Mouse (Mus musculus) liver (tissue): ENCODE data around the gene Zar1l.
"Not testable (repeated sequence)": the region's sequence is repeated elsewhere in the genome, so short reads cannot be mapped to it uniquely, and the experiment has no call there.

Experiments used
- DNase-seq: peaks from one replicate; pipeline ENCODE4 v3.0.0-alpha.2; 2020; ENCODE audit warnings: mixed read lengths

The Zar1l gene

GRCm38 (mm10) chr5:150518064-150518463 is at the start of gene Zar1l:
Gene Zar1l, minus strand, starts transcription at chr5:150518164.
- DNase-seq: no peak

DNA sequence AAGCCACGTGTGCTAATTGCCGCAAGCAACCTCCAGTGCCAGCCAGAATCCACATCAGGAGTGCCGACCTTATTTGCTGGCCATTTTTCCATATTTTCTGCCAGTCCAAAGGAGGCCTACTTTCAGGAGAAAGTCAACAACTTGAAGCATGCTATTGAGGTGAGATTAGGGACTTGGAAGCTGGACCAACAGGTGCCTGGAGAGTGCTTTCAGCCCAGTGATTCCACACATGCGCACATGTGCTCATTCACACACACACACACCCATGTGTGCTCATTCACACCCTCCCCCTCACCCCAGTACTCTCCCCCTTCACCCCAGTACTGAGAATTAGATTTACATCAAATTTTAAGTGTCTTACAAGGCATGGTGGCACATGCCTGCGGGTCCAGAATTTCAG is 49.0 kb upstream of the Zar1l start:
- DNase-seq: no peak

DNA sequence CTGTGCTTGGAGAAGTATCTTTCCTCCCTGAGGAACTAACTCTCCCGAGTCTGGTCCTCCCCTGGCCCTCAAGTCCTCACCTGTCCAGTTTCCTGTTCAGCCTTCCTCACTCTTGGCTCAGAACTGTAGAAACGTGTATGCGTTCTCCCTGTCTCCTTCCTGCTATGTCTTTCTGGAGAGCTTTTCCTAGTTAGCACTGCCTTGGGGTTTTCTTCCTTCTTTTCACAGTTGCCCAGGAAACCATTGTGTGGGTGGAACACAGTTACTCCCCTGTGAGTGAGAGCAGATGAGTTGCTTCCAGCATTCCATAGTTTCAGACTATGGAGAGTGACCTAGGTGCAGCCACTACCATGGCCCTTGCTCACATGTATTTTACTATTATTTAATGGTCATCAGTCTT is 48.3 kb upstream of the Zar1l start:
- no peak for DNase-seq

DNA sequence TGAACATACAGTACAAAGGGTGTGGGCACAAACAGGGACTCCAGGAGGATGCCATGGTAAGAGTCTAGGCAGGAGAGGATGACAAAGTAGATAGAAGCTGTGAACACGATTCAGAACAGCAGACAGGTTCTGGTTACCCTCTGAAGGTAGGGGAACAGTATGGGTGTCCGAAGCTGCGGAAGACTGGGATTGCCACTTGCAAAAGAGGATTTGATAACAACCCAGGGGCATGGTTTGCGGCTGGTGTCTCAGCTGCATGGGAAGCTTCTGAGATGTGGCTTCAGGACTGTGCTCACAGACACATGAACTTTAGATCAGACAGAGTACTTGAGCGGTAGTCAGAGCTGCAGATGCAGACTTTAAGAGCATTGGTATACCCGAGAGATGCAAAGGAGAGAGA is 46.5 kb upstream of the Zar1l start:
- no peak for DNase-seq

- DNase-seq: no peak
Observed at GRCm38 (mm10) chr5:150561783-150562182, 43.8 kb upstream of the Zar1l start.

GRCm38 (mm10) chr5:150561376-150561775 is 43.4 kb upstream of the Zar1l start:
- no peak for DNase-seq

- no peak for DNase-seq
Observed at GRCm38 (mm10) chr5:150560851-150561250, 42.9 kb upstream of the Zar1l start.

- no peak for DNase-seq
Observed at GRCm38 (mm10) chr5:150559519-150560103, 41.6 kb upstream of the Zar1l start.

GRCm38 (mm10) chr5:150551637-150552036 is 33.7 kb upstream of the Zar1l start:
- no peak for DNase-seq

- no peak for DNase-seq
Observed at GRCm38 (mm10) chr5:150543184-150543583, 25.2 kb upstream of the Zar1l start.

GRCm38 (mm10) chr5:150541302-150541701 is 23.3 kb upstream of the Zar1l start:
- no peak for DNase-seq

DNA sequence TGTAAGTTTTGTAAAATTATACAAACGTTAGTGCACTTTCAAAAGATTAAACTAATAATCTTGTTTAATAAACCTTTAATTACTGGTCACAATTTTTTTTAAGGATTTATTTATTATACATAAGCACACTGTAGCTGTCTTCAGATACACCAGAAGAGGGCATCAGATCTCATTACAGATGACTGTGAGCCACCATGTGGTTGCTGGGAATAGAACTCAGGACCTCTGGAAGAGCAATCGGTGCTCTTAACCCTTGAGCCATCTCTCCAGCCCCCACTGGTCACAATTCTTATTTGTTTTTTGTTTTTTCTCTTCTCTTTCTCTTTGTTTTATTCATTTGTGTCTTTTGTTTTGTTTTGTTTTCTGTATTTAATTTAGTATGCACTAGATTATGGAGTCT is 7.3 kb upstream of the Zar1l start:
- no peak for DNase-seq

DNA sequence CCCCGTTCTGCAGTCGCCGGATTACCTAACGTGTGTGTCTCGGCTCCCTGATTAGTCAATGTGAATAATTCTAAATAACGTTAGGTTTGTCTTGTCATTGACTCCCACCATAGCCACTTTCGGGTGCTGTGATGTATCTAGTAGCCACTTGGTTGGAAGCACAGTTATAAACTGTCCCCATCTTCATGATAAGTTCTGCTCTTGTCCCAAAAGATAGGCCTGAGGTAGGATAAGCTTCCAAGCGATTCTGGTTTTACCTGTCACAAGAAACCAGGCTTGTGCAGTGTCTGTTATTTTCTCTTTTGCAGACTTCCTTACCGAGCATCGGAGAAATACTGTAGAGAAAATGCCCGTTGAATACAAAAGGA is 4.9 kb upstream of the Zar1l start:
- DNase-seq: no peak

DNA sequence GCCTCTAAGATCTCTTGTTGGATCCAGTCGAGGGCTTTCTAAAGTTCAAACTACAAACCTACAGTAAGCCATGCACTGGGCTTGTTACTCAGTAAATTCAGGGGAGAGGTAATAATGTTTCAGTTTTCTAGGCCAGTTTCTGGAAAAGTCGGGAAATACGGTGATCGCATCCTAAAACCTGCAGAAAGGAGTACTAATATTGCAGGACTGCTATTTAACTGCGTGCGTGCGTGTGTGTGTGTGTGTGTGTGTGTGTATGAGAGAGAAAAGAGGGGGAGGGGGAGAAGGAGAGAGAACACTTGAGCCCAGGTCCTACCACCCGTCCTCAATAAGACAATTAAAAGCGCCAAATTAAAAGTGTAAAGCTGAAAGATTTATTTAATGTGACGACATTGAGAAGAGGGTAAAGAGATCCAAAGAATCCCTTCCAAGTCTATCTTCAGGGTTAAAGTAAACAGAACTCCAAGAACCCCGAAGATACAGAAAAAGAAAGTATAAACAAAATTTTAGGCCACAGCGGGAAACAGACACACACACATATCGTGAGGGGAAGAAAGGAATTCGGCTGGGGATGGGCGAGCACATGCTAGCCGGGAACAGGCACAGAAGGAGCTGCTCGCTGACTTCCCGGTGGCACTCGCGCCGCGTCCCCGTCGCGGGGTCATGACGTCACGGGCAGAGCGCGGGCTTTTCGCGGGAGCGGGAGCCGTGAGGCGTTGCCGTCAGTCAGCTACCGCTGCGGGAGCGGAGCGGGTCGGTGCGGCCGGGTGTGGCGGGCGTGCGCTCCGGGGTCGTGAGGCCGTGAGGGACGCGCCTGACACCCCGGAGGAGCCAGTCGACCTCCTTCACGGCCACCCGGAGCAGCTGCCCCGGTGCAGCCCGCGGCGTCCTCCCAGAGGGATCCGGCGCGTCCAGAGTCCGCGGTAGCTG is 4.2 kb upstream of the Zar1l start, which contains the start of gene Brca2:
Brca2 (plus strand) TSS at position 694 of the 930 bp plus-strand sequence.
- peak; percentile 95 for DNase-seq

- no peak for DNase-seq
Observed at GRCm38 (mm10) chr5:150519551-150519950, 1.6 kb upstream of the Zar1l start.

- DNase-seq: no peak
Observed at GRCm38 (mm10) chr5:150514027-150514426, 3.9 kb downstream of the Zar1l start.

GRCm38 (mm10) chr5:150513264-150513663 is 4.7 kb downstream of the Zar1l start:
- peak; percentile 10 for DNase-seq

DNA sequence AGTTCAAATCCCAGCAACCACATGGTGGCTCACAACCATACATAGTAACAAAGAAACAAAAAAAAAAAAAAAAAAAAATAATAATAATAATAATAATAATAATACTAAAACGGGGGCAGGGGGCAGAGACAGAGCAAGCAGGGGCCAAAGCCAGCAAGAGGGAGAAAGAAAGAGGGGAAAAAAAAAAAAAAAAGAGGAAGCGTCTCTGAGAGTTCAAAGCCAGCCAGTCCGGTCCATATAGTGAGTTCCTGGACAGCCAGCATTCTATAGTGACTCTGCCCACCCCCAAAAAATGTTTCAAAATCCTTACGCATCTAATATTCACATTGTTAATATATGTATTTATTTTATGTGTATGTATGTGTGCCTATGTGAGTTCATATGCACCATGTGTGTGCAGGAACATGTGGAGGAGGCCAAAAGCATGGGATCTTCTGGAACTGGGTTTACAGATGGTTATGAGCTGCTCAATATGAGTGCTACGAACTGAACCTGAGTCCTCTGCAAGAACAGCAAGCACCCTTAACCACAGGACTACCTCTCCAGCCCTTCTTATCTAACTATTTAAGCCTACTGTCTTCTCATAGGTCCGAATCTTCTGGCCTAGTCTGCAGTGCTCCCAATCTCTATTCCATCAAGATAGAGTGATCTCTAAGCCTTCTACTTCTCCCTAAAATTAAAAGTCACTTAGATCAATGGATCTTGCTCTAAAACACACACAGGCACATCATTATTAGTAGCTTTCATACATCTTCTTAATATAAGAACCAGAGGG is 7.3 kb downstream of the Zar1l start:
- no peak for DNase-seq

- peak; percentile 41 for DNase-seq
Observed at GRCm38 (mm10) chr5:150495792-150496191, 22.2 kb downstream of the Zar1l start.

DNA sequence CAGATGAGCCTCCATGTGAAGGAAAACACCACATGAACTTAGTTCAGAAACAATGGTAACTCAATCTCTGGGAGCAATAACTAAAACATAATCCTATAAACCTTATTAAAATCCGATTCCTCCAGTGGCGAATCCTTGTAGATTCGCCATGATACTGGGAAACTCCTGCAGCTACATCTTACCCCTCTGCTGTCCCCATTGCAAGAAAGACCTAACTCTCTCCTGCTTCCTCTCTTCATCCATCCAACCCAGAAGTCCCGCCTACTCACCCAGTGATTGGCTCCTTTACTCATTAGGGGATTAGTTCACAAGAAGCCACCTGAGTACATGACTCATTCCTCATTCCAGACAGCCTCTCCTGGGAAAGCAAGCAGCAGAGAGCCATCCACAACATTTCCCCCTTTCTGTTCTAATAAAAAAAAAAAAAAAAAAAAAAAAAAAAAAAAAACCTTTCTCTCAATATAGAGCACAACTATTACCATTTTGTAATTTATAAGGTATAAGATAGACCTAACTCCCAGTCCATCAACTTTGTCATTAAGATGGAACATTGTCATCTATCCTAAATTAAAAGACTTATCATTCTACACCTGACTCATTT is 26.3 kb downstream of the Zar1l start:
- not testable (repeated sequence) for DNase-seq

GRCm38 (mm10) chr5:150490821-150491220 is 27.1 kb downstream of the Zar1l start:
- peak; percentile 10 for DNase-seq

GRCm38 (mm10) chr5:150490285-150490684 is 27.7 kb downstream of the Zar1l start:
- no peak for DNase-seq

DNA sequence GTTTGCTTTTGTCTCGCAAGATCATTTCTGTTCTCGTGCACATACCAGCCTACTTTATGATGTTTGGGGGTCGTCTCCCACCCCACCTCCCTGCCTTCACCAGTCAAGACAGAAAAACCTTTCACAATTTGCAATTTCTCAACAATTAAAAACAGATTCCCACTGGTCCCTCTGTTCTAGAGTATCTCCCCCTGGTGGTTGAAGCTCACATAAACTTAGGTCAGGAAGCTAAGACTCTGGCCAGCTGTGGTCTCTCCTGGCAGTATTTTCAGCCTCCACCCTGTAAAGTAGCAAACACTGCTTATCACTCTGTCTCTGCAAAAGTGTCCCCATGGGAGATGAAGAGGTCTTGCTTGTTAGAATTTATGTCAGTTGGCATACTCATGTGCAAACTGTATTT is 32.8 kb downstream of the Zar1l start:
- DNase-seq: no peak
